Mouse (Mus musculus) testis, adult 2 months (tissue): ENCODE measurements around the gene Lin7c.

Source experiments
- CTCF ChIP-seq: fragments of 200-500 bp; IDR thresholded peaks from 2 replicates; pipeline ENCODE4 v1.5.1; 2012; ENCODE audit warnings: low read depth, mild to moderate bottlenecking, inconsistent platforms, low read length, moderate library complexity; ENCODE audit not compliant: control insufficient read depth, insufficient read depth, insufficient replicate concordance
- POLR2A ChIP-seq: fragments of 200-500 bp; IDR thresholded peaks from 2 replicates; pipeline ENCODE4 v1.6.1; 2012; ENCODE audit warnings: low read depth, mild to moderate bottlenecking, inconsistent platforms, low read length, moderate library complexity; ENCODE audit not compliant: control insufficient read depth

- TF ChIP-seq CTCF (no peak), POLR2A (no peak)
Observed at GRCm38 (mm10) chr2:109913241-109913640, 22.6 kb downstream of the Lin7c start.
